Mouse (Mus musculus): Measurements from ENCODE around the gene Ctnna2. TPM values are rescaled to one million over a fixed set of nuclear protein-coding genes. Genes with fewer than 3 reads are reported as not detected.

Ctnna2 gene
- polyA plus RNA-seq, 1 experiment from 2014 or later = 10.3 TPM

- DNase-seq (ENCODE audit: low spot score) (no peak), ATAC-seq (replicated peaks; ENCODE audit: low FRiP score, low TSS enrichment, low read depth) (no peak)
- Histone ChIP-seq H3K27me3 (replicated peaks; ENCODE audit: control insufficient read depth, insufficient read depth, low read length) (no peaks in the 10 kb centered on the region), H3K4me2 (ENCODE audit: low read length) (no peak overlapping the region), H3K9ac (ENCODE audit: low read length) (no peak overlapping the region), H3K27ac (ENCODE audit: low read depth) (no peak overlapping the region), H3K36me3 (ENCODE audit: control insufficient read depth, insufficient read depth, low read length) (no peaks in the 10 kb centered on the region), H3K4me3 (ENCODE audit: low read depth, low read length) (no peak overlapping the region), H3K4me1 (replicated peaks; ENCODE audit: control insufficient read depth, insufficient read depth, low read length) (no peaks in the 10 kb centered on the region), H3K9me3 (ENCODE audit: control insufficient read depth, low read length) (no peaks in the 10 kb centered on the region)
- 61% methylated on average over 1 of the region's 1 CpGs for WGBS
These were observed 504.1 kb downstream of the Ctnna2 start for GRCm38 (mm10) chr6:77475354-77475753.

GRCm38 (mm10) chr6:77473256-77473655, 506.2 kb downstream of the Ctnna2 start:
- ATAC-seq (replicated peaks; ENCODE audit: low FRiP score, low TSS enrichment, low read depth) = no peak

GRCm38 (mm10) chr6:77468058-77468457, 511.4 kb downstream of the Ctnna2 start:
- 78% methylated on average over 3 of the region's 3 CpGs for WGBS
- H3K9me3 ChIP-seq (ENCODE audit: control insufficient read depth, low read length) = no peaks in the 10 kb centered on the region
- H3K9ac ChIP-seq (ENCODE audit: low read length) = no peak overlapping the region
- ATAC-seq (replicated peaks; ENCODE audit: low FRiP score, low TSS enrichment, low read depth) = no peak
- no peak overlapping the region for H3K4me3 ChIP-seq (ENCODE audit: low read depth, low read length)
- no peak for DNase-seq (ENCODE audit: low spot score)
- H3K27ac ChIP-seq (ENCODE audit: low read depth) = no peak overlapping the region
- H3K36me3 ChIP-seq (ENCODE audit: control insufficient read depth, insufficient read depth, low read length) = no peaks in the 10 kb centered on the region
- no peaks in the 10 kb centered on the region for H3K27me3 ChIP-seq (replicated peaks; ENCODE audit: control insufficient read depth, insufficient read depth, low read length)
- H3K4me2 ChIP-seq (ENCODE audit: low read length) = no peak overlapping the region
- H3K4me1 ChIP-seq (replicated peaks; ENCODE audit: control insufficient read depth, insufficient read depth, low read length) = no peaks in the 10 kb centered on the region

More at GRCm38 (mm10) chr6:77473256-77473655, 506.2 kb downstream of the Ctnna2 start:
- no peak overlapping the region for H3K4me2 ChIP-seq (ENCODE audit: low read length)
- no peaks in the 10 kb centered on the region for H3K4me1 ChIP-seq (replicated peaks; ENCODE audit: control insufficient read depth, insufficient read depth, low read length)
- no peaks in the 10 kb centered on the region for H3K27me3 ChIP-seq (replicated peaks; ENCODE audit: control insufficient read depth, insufficient read depth, low read length)
- 88% methylated on average over 7 of the region's 7 CpGs for WGBS
- no peak overlapping the region for H3K4me3 ChIP-seq (ENCODE audit: low read depth, low read length)
- no peaks in the 10 kb centered on the region for H3K36me3 ChIP-seq (ENCODE audit: control insufficient read depth, insufficient read depth, low read length)
- H3K9me3 ChIP-seq (ENCODE audit: control insufficient read depth, low read length) = no peaks in the 10 kb centered on the region
- no peak overlapping the region for H3K27ac ChIP-seq (ENCODE audit: low read depth)
- no peak overlapping the region for H3K9ac ChIP-seq (ENCODE audit: low read length)
- no peak for DNase-seq (ENCODE audit: low spot score)

- no peak for DNase-seq (ENCODE audit: low spot score)
- H3K36me3 ChIP-seq (ENCODE audit: control insufficient read depth, insufficient read depth, low read length) = no peaks in the 10 kb centered on the region
- H3K9ac ChIP-seq (ENCODE audit: low read length) = no peak overlapping the region
- no peaks in the 10 kb centered on the region for H3K9me3 ChIP-seq (ENCODE audit: control insufficient read depth, low read length)
- H3K4me1 ChIP-seq (replicated peaks; ENCODE audit: control insufficient read depth, insufficient read depth, low read length) = no peaks in the 10 kb centered on the region
- H3K4me2 ChIP-seq (ENCODE audit: low read length) = no peak overlapping the region
- H3K27me3 ChIP-seq (replicated peaks; ENCODE audit: control insufficient read depth, insufficient read depth, low read length) = no peaks in the 10 kb centered on the region
- no peak overlapping the region for H3K4me3 ChIP-seq (ENCODE audit: low read depth, low read length)
- WGBS = 50% methylated on average over 1 of the region's 1 CpGs
- ATAC-seq (replicated peaks; ENCODE audit: low FRiP score, low TSS enrichment, low read depth) = no peak
- H3K27ac ChIP-seq (ENCODE audit: low read depth) = no peak overlapping the region
These were observed 516.8 kb downstream of the Ctnna2 start for GRCm38 (mm10) chr6:77462737-77463136.

GRCm38 (mm10) chr6:77457919-77458318, 521.6 kb downstream of the Ctnna2 start:
- ATAC-seq (replicated peaks; ENCODE audit: low FRiP score, low TSS enrichment, low read depth) (no peak), DNase-seq (ENCODE audit: low spot score) (no peak)
- Histone ChIP-seq H3K9me3 (ENCODE audit: control insufficient read depth, low read length) (no peaks in the 10 kb centered on the region), H3K4me1 (replicated peaks; ENCODE audit: control insufficient read depth, insufficient read depth, low read length) (no peaks in the 10 kb centered on the region), H3K27ac (ENCODE audit: low read depth) (no peak overlapping the region), H3K36me3 (ENCODE audit: control insufficient read depth, insufficient read depth, low read length) (no peaks in the 10 kb centered on the region), H3K9ac (ENCODE audit: low read length) (no peak overlapping the region), H3K4me3 (ENCODE audit: low read depth, low read length) (no peak overlapping the region), H3K4me2 (ENCODE audit: low read length) (no peak overlapping the region), H3K27me3 (replicated peaks; ENCODE audit: control insufficient read depth, insufficient read depth, low read length) (no peaks in the 10 kb centered on the region)
- whole genome bisulfite sequencing = 81% methylated on average over 2 of the region's 2 CpGs

- ATAC-seq (replicated peaks; ENCODE audit: low FRiP score, low TSS enrichment, low read depth) = no peak
- 89% methylated on average over 1 of the region's 1 CpGs for WGBS
These were observed 532.6 kb downstream of the Ctnna2 start for GRCm38 (mm10) chr6:77446861-77447260.

GRCm38 (mm10) chr6:77443906-77444305, 535.6 kb downstream of the Ctnna2 start:
- DNase-seq (ENCODE audit: low spot score) (no peak), ATAC-seq (replicated peaks; ENCODE audit: low FRiP score, low TSS enrichment, low read depth) (no peak)
- 79% methylated on average over 11 of the region's 11 CpGs for WGBS
- H3K27me3 ChIP-seq (replicated peaks; ENCODE audit: control insufficient read depth, insufficient read depth, low read length) = no peaks in the 10 kb centered on the region
- no peaks in the 10 kb centered on the region for H3K4me1 ChIP-seq (replicated peaks; ENCODE audit: control insufficient read depth, insufficient read depth, low read length)
- H3K9ac ChIP-seq (ENCODE audit: low read length) = no peak overlapping the region
- H3K36me3 ChIP-seq (ENCODE audit: control insufficient read depth, insufficient read depth, low read length) = no peaks in the 10 kb centered on the region
- H3K4me3 ChIP-seq (ENCODE audit: low read depth, low read length) = no peak overlapping the region
- no peak overlapping the region for H3K27ac ChIP-seq (ENCODE audit: low read depth)
- no peak overlapping the region for H3K4me2 ChIP-seq (ENCODE audit: low read length)
- no peaks in the 10 kb centered on the region for H3K9me3 ChIP-seq (ENCODE audit: control insufficient read depth, low read length)

More at GRCm38 (mm10) chr6:77446861-77447260, 532.6 kb downstream of the Ctnna2 start:
- Histone ChIP-seq H3K4me3 (ENCODE audit: low read depth, low read length) (no peak overlapping the region), H3K36me3 (ENCODE audit: control insufficient read depth, insufficient read depth, low read length) (no peaks in the 10 kb centered on the region), H3K4me2 (ENCODE audit: low read length) (no peak overlapping the region), H3K9ac (ENCODE audit: low read length) (no peak overlapping the region), H3K27ac (ENCODE audit: low read depth) (no peak overlapping the region), H3K9me3 (ENCODE audit: control insufficient read depth, low read length) (no peaks in the 10 kb centered on the region), H3K27me3 (replicated peaks; ENCODE audit: control insufficient read depth, insufficient read depth, low read length) (no peaks in the 10 kb centered on the region), H3K4me1 (replicated peaks; ENCODE audit: control insufficient read depth, insufficient read depth, low read length) (no peaks in the 10 kb centered on the region)
- no peak for DNase-seq (ENCODE audit: low spot score)

- 65% methylated on average over 5 of the region's 5 CpGs for WGBS
- Histone ChIP-seq H3K27me3 (replicated peaks; ENCODE audit: control insufficient read depth, insufficient read depth, low read length) (no peaks in the 10 kb centered on the region), H3K36me3 (ENCODE audit: control insufficient read depth, insufficient read depth, low read length) (no peaks in the 10 kb centered on the region), H3K4me3 (ENCODE audit: low read depth, low read length) (no peak overlapping the region), H3K9me3 (ENCODE audit: control insufficient read depth, low read length) (no peaks in the 10 kb centered on the region), H3K9ac (ENCODE audit: low read length) (no peak overlapping the region), H3K27ac (ENCODE audit: low read depth) (no peak overlapping the region), H3K4me2 (ENCODE audit: low read length) (no peak overlapping the region), H3K4me1 (replicated peaks; ENCODE audit: control insufficient read depth, insufficient read depth, low read length) (no peaks in the 10 kb centered on the region)
- no peak for ATAC-seq (replicated peaks; ENCODE audit: low FRiP score, low TSS enrichment, low read depth)
- no peak for DNase-seq (ENCODE audit: low spot score)
These were observed 538.4 kb downstream of the Ctnna2 start for GRCm38 (mm10) chr6:77441051-77441450.

GRCm38 (mm10) chr6:77430381-77430780, 549.1 kb downstream of the Ctnna2 start:
- ATAC-seq (replicated peaks; ENCODE audit: low FRiP score, low TSS enrichment, low read depth) = no peak
- Histone ChIP-seq H3K9ac (ENCODE audit: low read length) (no peak overlapping the region), H3K4me1 (replicated peaks; ENCODE audit: control insufficient read depth, insufficient read depth, low read length) (no peaks in the 10 kb centered on the region), H3K4me2 (ENCODE audit: low read length) (no peak overlapping the region), H3K27ac (ENCODE audit: low read depth) (no peak overlapping the region), H3K4me3 (ENCODE audit: low read depth, low read length) (no peak overlapping the region), H3K36me3 (ENCODE audit: control insufficient read depth, insufficient read depth, low read length) (no peaks in the 10 kb centered on the region), H3K9me3 (ENCODE audit: control insufficient read depth, low read length) (no peaks in the 10 kb centered on the region), H3K27me3 (replicated peaks; ENCODE audit: control insufficient read depth, insufficient read depth, low read length) (no peaks in the 10 kb centered on the region)
- no peak for DNase-seq (ENCODE audit: low spot score)
- 76% methylated on average over 4 of the region's 4 CpGs for WGBS
